Mouse (Mus musculus): ENCODE measurements at regions not wholly inside any gene's neighbourhood (a gene's known extent, or its start where the extent isn't known, plus 50 kb on each side); places are given as distances from the start of the nearest gene placed in this dataset.

GRCm38 (mm10) chr9:24994491-24994890, 94.7 kb upstream of the Gm10181 start:
- Histone ChIP-seq H3K79me2 (ENCODE audit: control insufficient read depth, insufficient read depth, low read length) (no peaks in the 10 kb centered on the region), H3K27ac (replicated peaks; ENCODE audit: insufficient read depth, low read depth, low read length) (no peak overlapping the region), H3K36me3 (ENCODE audit: control insufficient read depth, insufficient read depth, low read length) (no peaks in the 10 kb centered on the region), H3K9ac (ENCODE audit: low read depth, low read length) (no peak overlapping the region), H3K27me3 (ENCODE audit: control insufficient read depth, insufficient read depth, low read length) (no peaks in the 10 kb centered on the region), H3K4me1 (ENCODE audit: control insufficient read depth, insufficient read depth, low read length) (no peaks in the 10 kb centered on the region), H3K4me3 (ENCODE audit: insufficient read depth, low read depth, low read length) (no peak overlapping the region)
- TF ChIP-seq POLR2A (IDR thresholded peaks at IDR 0.05; ENCODE audit: extremely low read depth, insufficient read depth, low read length) (no peak), CTCF (IDR thresholded peaks at IDR 0.05; ENCODE audit: low read depth, low read length) (no peak)
- 30% methylated on average over 7 of the region's 7 CpGs for WGBS
- DNase-seq (ENCODE audit: extremely low read depth, low read depth, low spot score), result peak; percentile 32

GRCm38 (mm10) chr9:25021095-25021691, 68.0 kb upstream of the Gm10181 start:
- no peaks in the 10 kb centered on the region for H3K27me3 ChIP-seq (ENCODE audit: control insufficient read depth, insufficient read depth, low read length)
- H3K36me3 ChIP-seq (ENCODE audit: control insufficient read depth, insufficient read depth, low read length), result no peaks in the 10 kb centered on the region
- H3K4me3 ChIP-seq (ENCODE audit: insufficient read depth, low read depth, low read length), result no peak overlapping the region
- H3K4me1 ChIP-seq (ENCODE audit: control insufficient read depth, insufficient read depth, low read length), result no peaks in the 10 kb centered on the region
- 91% methylated on average over 4 of the region's 4 CpGs for WGBS
- no peak for DNase-seq (ENCODE audit: extremely low read depth, low read depth, low spot score)
- no peaks in the 10 kb centered on the region for H3K79me2 ChIP-seq (ENCODE audit: control insufficient read depth, insufficient read depth, low read length)
- H3K27ac ChIP-seq (replicated peaks; ENCODE audit: insufficient read depth, low read depth, low read length), result no peak overlapping the region
- TF ChIP-seq POLR2A (IDR thresholded peaks at IDR 0.05; ENCODE audit: extremely low read depth, insufficient read depth, low read length) (no peak), CTCF (IDR thresholded peaks at IDR 0.05; ENCODE audit: low read depth, low read length) (no peak)
- H3K9ac ChIP-seq (ENCODE audit: low read depth, low read length), result no peak overlapping the region

- Histone ChIP-seq H3K79me2 (ENCODE audit: control insufficient read depth, insufficient read depth, low read length) (no peaks in the 10 kb centered on the region), H3K27ac (replicated peaks; ENCODE audit: insufficient read depth, low read depth, low read length) (no peak overlapping the region), H3K9ac (ENCODE audit: low read depth, low read length) (no peak overlapping the region), H3K36me3 (ENCODE audit: control insufficient read depth, insufficient read depth, low read length) (no peaks in the 10 kb centered on the region), H3K4me3 (ENCODE audit: insufficient read depth, low read depth, low read length) (no peak overlapping the region), H3K4me1 (ENCODE audit: control insufficient read depth, insufficient read depth, low read length) (no peaks in the 10 kb centered on the region), H3K27me3 (ENCODE audit: control insufficient read depth, insufficient read depth, low read length) (no peaks in the 10 kb centered on the region)
- no peak for DNase-seq (ENCODE audit: extremely low read depth, low read depth, low spot score)
- 81% methylated on average over 4 of the region's 4 CpGs for WGBS
- no peak for TF ChIP-seq CTCF (IDR thresholded peaks at IDR 0.05; ENCODE audit: low read depth, low read length)
- no peak for TF ChIP-seq POLR2A (IDR thresholded peaks at IDR 0.05; ENCODE audit: extremely low read depth, insufficient read depth, low read length)
Measured at GRCm38 (mm10) chr9:25022439-25022838, 66.8 kb upstream of the Gm10181 start.

GRCm38 (mm10) chr9:25024486-25024885, 64.7 kb upstream of the Gm10181 start:
- DNase-seq (ENCODE audit: extremely low read depth, low read depth, low spot score), result no peak
- WGBS, result 83% methylated on average over 4 of the region's 4 CpGs
- no peak overlapping the region for H3K9ac ChIP-seq (ENCODE audit: low read depth, low read length)

GRCm38 (mm10) chr9:25027581-25027980, 61.6 kb upstream of the Gm10181 start:
- DNase-seq (ENCODE audit: extremely low read depth, low read depth, low spot score), result peak; percentile 53
- WGBS, result 8% methylated on average over 8 of the region's 8 CpGs
- Histone ChIP-seq H3K27ac (replicated peaks; ENCODE audit: insufficient read depth, low read depth, low read length) (no peak overlapping the region), H3K79me2 (ENCODE audit: control insufficient read depth, insufficient read depth, low read length) (no peaks in the 10 kb centered on the region), H3K27me3 (ENCODE audit: control insufficient read depth, insufficient read depth, low read length) (no peaks in the 10 kb centered on the region), H3K4me3 (ENCODE audit: insufficient read depth, low read depth, low read length) (no peak overlapping the region), H3K36me3 (ENCODE audit: control insufficient read depth, insufficient read depth, low read length) (no peaks in the 10 kb centered on the region), H3K9ac (ENCODE audit: low read depth, low read length) (no peak overlapping the region), H3K4me1 (ENCODE audit: control insufficient read depth, insufficient read depth, low read length) (no peaks in the 10 kb centered on the region)
- TF ChIP-seq CTCF (IDR thresholded peaks at IDR 0.05; ENCODE audit: low read depth, low read length) (peak; percentile 36; the same call in 1 of the 2 replicates), POLR2A (IDR thresholded peaks at IDR 0.05; ENCODE audit: extremely low read depth, insufficient read depth, low read length) (no peak)

More at GRCm38 (mm10) chr9:25024486-25024885, 64.7 kb upstream of the Gm10181 start:
- Histone ChIP-seq H3K27ac (replicated peaks; ENCODE audit: insufficient read depth, low read depth, low read length) (no peak overlapping the region), H3K36me3 (ENCODE audit: control insufficient read depth, insufficient read depth, low read length) (no peaks in the 10 kb centered on the region), H3K79me2 (ENCODE audit: control insufficient read depth, insufficient read depth, low read length) (no peaks in the 10 kb centered on the region), H3K4me3 (ENCODE audit: insufficient read depth, low read depth, low read length) (no peak overlapping the region), H3K27me3 (ENCODE audit: control insufficient read depth, insufficient read depth, low read length) (no peaks in the 10 kb centered on the region), H3K4me1 (ENCODE audit: control insufficient read depth, insufficient read depth, low read length) (no peaks in the 10 kb centered on the region)
- TF ChIP-seq CTCF (IDR thresholded peaks at IDR 0.05; ENCODE audit: low read depth, low read length), result no peak
- no peak for TF ChIP-seq POLR2A (IDR thresholded peaks at IDR 0.05; ENCODE audit: extremely low read depth, insufficient read depth, low read length)

GRCm38 (mm10) chr9:25028305-25028704, 60.9 kb upstream of the Gm10181 start:
- H3K9ac ChIP-seq (ENCODE audit: low read depth, low read length), result no peak overlapping the region
- DNase-seq (ENCODE audit: extremely low read depth, low read depth, low spot score), result no peak
- WGBS, result 61% methylated on average over 6 of the region's 6 CpGs
- no peaks in the 10 kb centered on the region for H3K4me1 ChIP-seq (ENCODE audit: control insufficient read depth, insufficient read depth, low read length)
- no peaks in the 10 kb centered on the region for H3K79me2 ChIP-seq (ENCODE audit: control insufficient read depth, insufficient read depth, low read length)
- no peak overlapping the region for H3K4me3 ChIP-seq (ENCODE audit: insufficient read depth, low read depth, low read length)
- H3K27me3 ChIP-seq (ENCODE audit: control insufficient read depth, insufficient read depth, low read length), result no peaks in the 10 kb centered on the region
- H3K27ac ChIP-seq (replicated peaks; ENCODE audit: insufficient read depth, low read depth, low read length), result no peak overlapping the region
- H3K36me3 ChIP-seq (ENCODE audit: control insufficient read depth, insufficient read depth, low read length), result no peaks in the 10 kb centered on the region
- no peak for TF ChIP-seq CTCF (IDR thresholded peaks at IDR 0.05; ENCODE audit: low read depth, low read length)
- TF ChIP-seq POLR2A (IDR thresholded peaks at IDR 0.05; ENCODE audit: extremely low read depth, insufficient read depth, low read length), result no peak

Data from liver, adult 2 months (tissue).